Mouse (Mus musculus): ENCODE measurements around the gene Dennd5b.
"Not testable (repeated sequence)": the region's sequence is repeated elsewhere in the genome, so short reads cannot be mapped to it uniquely, and the experiment has no call there.

- not testable (repeated sequence) for TF ChIP-seq CTCF (IDR thresholded peaks at IDR 0.05); POLR2A (IDR thresholded peaks at IDR 0.05; ENCODE audit: insufficient read depth, low read depth, low read length)
Observed at GRCm38 (mm10) chr6:149129870-149130269, 28.4 kb upstream of the Dennd5b start, which contains the start of gene Gm10203.
